Mouse (Mus musculus): ENCODE measurements at regions not wholly inside any gene's neighbourhood (a gene's known extent, or its start where the extent isn't known, plus 50 kb on each side); places are given as distances from the start of the nearest gene placed in this dataset.

GRCm38 (mm10) chr4:64598465-64598864, 525.5 kb upstream of the Pappa start:
- TF ChIP-seq CTCF (IDR thresholded peaks at IDR 0.05; ENCODE audit: low read depth) (no peak), EP300 (IDR thresholded peaks at IDR 0.05; ENCODE audit: low read depth) (no peak)
